Mouse (Mus musculus) G1E-ER4 (cell line): Measurements from ENCODE around the gene Abcb8. TPM values are rescaled to one million over a fixed set of nuclear protein-coding genes. Genes with fewer than 3 reads are reported as not detected.

Experiments
- GATA1 ChIP-seq: IDR thresholded peaks from one replicate; pipeline ENCODE4 v1.8.0; 2012; ENCODE audit warnings: low read length, inconsistent platforms
- polyA plus RNA-seq: library from polyadenylated mRNA; stranded (reverse); fragments of >175 nt; gene quantifications from 2 replicates; pipeline ENCODE4 v1.2.3, GENCODE M21; 2012

Abcb8 gene
- polyA plus RNA-seq, 1 experiment = 60.9 TPM

- TF ChIP-seq GATA1 = no peak
Observed at GRCm38 (mm10) chr5:24383026-24383859, 10.2 kb upstream of the Abcb8 start.

- no peak for TF ChIP-seq GATA1
Observed at GRCm38 (mm10) chr5:24384407-24384806, 9.1 kb upstream of the Abcb8 start.

GRCm38 (mm10) chr5:24385374-24385773 lies 8.1 kb upstream of the Abcb8 start:
- TF ChIP-seq GATA1 = no peak

- TF ChIP-seq GATA1 = no peak
Observed at GRCm38 (mm10) chr5:24385887-24386550, 7.4 kb upstream of the Abcb8 start.

- no peak for TF ChIP-seq GATA1
Observed at GRCm38 (mm10) chr5:24387264-24388241, 5.9 kb upstream of the Abcb8 start.

GRCm38 (mm10) chr5:24388246-24388915 lies 5.1 kb upstream of the Abcb8 start:
- no peak for TF ChIP-seq GATA1

GRCm38 (mm10) chr5:24389011-24389657 lies 4.3 kb upstream of the Abcb8 start:
- TF ChIP-seq GATA1 = no peak

GRCm38 (mm10) chr5:24389658-24390020 lies 3.8 kb upstream of the Abcb8 start:
- TF ChIP-seq GATA1 = no peak

- TF ChIP-seq GATA1 = no peak
Observed at GRCm38 (mm10) chr5:24391864-24392263, 1.6 kb upstream of the Abcb8 start, which contains the start of gene Atg9b. Gene Atg9b, minus strand, starts transcription at chr5:24392143.

- TF ChIP-seq GATA1 = no peak
Observed at GRCm38 (mm10) chr5:24392724-24393123, 739 bp upstream of the Abcb8 start.

GRCm38 (mm10) chr5:24394165-24394894 lies 867 bp downstream of the Abcb8 start:
- TF ChIP-seq GATA1 = no peak

- TF ChIP-seq GATA1 = no peak
Observed at GRCm38 (mm10) chr5:24399686-24400085, 6.2 kb downstream of the Abcb8 start.

GRCm38 (mm10) chr5:24400362-24400761 lies 6.9 kb downstream of the Abcb8 start:
- no peak for TF ChIP-seq GATA1
